Mouse (Mus musculus): ENCODE measurements around the gene Msl1. TPM values are rescaled to one million over a fixed set of nuclear protein-coding genes. Genes with fewer than 3 reads are reported as not detected.

Gene Msl1
- polyA plus RNA-seq, 1 experiment from 2014 or later: 28.0 TPM

DNA sequence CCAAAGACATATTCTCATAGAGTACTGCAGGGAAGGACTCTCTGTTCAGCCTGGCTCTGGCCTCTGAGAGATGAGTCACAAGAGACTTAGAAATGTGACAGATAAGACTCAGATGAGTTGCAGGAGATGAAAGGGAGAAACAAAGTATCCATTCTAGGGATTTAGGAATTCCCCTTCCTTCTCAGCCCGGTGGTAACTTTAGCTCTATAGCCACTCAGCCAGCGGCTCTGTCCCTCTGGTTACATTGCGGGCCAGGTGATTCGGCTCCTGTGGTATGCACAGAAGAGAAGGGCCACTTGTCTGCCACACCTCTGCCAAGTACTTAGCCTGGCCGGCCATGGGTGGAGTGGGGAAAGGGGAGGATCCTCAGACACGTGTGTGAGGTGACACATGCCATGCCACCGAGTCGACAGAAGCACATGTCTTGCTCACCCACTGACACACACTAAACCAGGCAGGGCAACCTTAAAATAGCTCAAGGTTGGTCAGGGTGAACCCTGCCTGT, 22.6 kb upstream of the Msl1 start:
- Histone ChIP-seq H3K27ac (ENCODE audit: low read depth, low read length) (no peak overlapping the region), H3K4me1 (replicated peaks; ENCODE audit: control insufficient read depth, insufficient read depth, low read length) (peaks cover 18% of the 10 kb centered on the region), H3K9ac (ENCODE audit: low read depth, low read length) (no peak overlapping the region), H3K4me3 (ENCODE audit: low read depth, low read length) (no peak overlapping the region), H3K9me3 (ENCODE audit: control insufficient read depth, low read length) (no peaks in the 10 kb centered on the region), H3K36me3 (ENCODE audit: control insufficient read depth, insufficient read depth, low read length) (no peaks in the 10 kb centered on the region), H3K27me3 (ENCODE audit: control insufficient read depth, insufficient read depth, low read length) (no peaks in the 10 kb centered on the region), H3K4me2 (replicated peaks; ENCODE audit: low read depth, low read length) (no peak overlapping the region)
- 79% methylated on average over 8 of the region's 8 CpGs for WGBS
- DNase-seq (ENCODE audit: low spot score) (no peak), ATAC-seq (ENCODE audit: low FRiP score) (no peak)

DNA sequence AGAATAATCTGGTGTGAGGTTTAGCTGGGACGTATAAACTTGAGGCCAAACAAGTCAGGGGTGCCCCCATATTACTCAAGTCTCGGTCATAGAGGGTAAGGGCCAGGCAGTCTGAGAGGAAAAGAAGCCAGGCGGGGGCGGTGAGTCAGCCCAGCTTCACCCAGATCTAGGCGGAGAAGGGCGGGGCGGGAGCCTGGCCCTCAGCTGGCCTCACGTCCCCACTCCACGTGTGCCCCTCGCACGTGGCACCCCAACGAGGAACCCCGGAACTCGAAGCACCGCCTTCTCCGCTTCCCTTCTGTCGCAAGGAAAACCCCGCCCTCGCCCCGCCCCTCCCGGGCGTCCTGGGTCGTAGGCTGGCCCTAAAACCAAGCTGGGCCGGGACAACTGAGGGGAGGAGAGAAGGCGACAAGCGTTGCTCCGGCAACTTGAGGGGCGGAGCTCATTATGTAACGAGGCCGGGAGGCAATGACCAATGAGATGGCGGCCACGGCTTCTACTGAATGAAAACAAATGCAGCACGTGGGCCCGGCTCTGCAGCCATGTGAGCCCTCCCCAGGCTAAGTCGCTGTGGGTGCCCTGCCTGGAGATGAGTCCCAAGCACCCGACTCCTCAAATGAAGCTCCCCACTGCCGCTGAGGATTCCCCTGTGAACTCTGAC, 21.6 kb upstream of the Msl1 start:
- 2% methylated on average over 37 of the region's 37 CpGs for WGBS
- H3K27me3 ChIP-seq (ENCODE audit: control insufficient read depth, insufficient read depth, low read length): no peaks in the 10 kb centered on the region
- no peaks in the 10 kb centered on the region for H3K9me3 ChIP-seq (ENCODE audit: control insufficient read depth, low read length)
- no peak overlapping the region for H3K9ac ChIP-seq (ENCODE audit: low read depth, low read length)
- H3K4me3 ChIP-seq (ENCODE audit: low read depth, low read length): peak overlapping the region; percentile 29
- ATAC-seq (ENCODE audit: low FRiP score) (peak; percentile 86), DNase-seq (ENCODE audit: low spot score) (peak; percentile 93)
- H3K36me3 ChIP-seq (ENCODE audit: control insufficient read depth, insufficient read depth, low read length): no peaks in the 10 kb centered on the region
- no peak overlapping the region for H3K27ac ChIP-seq (ENCODE audit: low read depth, low read length)
- H3K4me1 ChIP-seq (replicated peaks; ENCODE audit: control insufficient read depth, insufficient read depth, low read length): peaks cover 12% of the 10 kb centered on the region
- peak overlapping the region; percentile 63 for H3K4me2 ChIP-seq (replicated peaks; ENCODE audit: low read depth, low read length)

DNA sequence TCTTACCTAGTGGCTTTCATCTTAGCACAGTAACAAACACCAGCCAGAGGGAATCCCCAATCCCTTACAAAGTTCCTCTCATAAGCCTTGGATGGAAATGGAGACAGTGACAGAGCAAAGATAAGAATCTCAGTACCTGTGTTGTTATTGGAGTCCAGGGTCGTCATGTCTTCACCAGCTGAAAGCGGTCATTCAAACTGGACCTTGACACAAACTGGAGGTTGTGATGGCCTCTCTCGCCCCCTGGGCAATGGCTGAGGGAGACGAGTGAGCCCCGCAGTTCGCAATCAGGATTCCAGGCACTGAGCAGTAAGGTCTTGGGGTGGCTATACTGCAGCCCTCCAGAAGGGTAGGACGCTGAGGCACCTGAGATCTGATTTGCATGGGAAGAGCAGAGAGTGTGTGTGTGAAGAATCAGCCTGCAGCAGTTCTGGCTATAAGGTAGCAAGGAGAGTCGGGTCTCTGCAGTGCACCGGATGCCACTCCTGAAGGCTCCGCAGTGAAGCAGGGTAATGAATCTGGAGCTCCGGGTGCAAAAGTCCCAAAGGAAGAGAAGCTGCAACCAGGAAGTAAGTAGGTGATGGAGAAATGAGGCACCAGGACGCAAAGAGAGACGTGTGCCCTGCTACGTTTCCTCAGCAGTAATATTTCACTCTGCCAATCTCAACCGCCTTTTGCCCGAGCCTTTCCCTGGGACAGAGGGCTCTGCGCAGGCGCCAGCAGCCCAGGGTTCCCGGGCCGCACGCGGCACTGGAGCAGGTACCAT, 20.6 kb upstream of the Msl1 start, which contains the start of gene Nr1d1:
Nr1d1 (minus strand) TSS at position 752 of the 766 bp plus-strand sequence.
- Histone ChIP-seq H3K9me3 (ENCODE audit: control insufficient read depth, low read length) (no peaks in the 10 kb centered on the region), H3K4me3 (ENCODE audit: low read depth, low read length) (peak within 1 kb of the TSS; percentile 29), H3K27me3 (ENCODE audit: control insufficient read depth, insufficient read depth, low read length) (no peaks in the 10 kb centered on the region), H3K4me1 (replicated peaks; ENCODE audit: control insufficient read depth, insufficient read depth, low read length) (peaks cover 12% of the 10 kb centered on the region), H3K27ac (ENCODE audit: low read depth, low read length) (peak within 1 kb of the TSS; percentile 33; the same call in 1 of the 2 replicates), H3K9ac (ENCODE audit: low read depth, low read length) (peak within 1 kb of the TSS; percentile 44), H3K4me2 (replicated peaks; ENCODE audit: low read depth, low read length) (peak within 1 kb of the TSS; percentile 63), H3K36me3 (ENCODE audit: control insufficient read depth, insufficient read depth, low read length) (no peaks in the 10 kb centered on the region)
- DNase-seq (ENCODE audit: low spot score) (no peak), ATAC-seq (ENCODE audit: low FRiP score) (peak; percentile 77)
- WGBS: 1% methylated on average over 22 of the region's 22 CpGs

DNA sequence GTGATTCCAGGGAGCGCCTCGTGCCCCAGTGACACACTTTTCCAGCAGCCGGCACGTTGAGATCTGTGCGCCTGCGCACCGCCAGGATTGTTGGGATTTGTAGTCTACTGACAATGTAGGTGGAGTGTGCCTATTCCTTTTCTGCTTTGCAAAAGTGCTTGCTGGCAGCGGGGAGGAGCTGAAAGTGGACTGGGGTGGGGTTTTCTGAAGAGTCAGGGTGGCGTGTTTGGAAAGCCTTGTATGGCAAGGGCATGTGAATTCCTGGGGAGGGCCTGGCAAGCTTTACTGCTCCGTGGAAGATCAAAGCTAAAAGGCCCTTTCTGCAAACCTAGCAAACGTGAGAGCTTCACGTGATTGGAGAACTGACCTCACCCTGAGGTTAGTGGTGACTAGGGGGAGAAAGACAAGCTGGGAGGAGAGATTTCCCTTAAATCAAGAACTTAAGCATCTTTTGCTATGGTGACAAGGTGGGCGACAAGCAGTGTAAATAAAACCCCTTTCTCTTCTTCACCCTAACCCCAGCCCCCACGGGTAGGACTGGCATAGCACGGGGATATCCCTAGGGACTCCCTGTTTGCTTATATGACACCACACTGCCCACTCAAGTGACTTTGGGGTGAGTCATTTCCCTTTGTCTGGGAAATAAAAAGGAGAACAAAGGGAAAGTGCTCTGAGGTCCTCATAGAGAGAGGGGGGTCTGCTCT, 19.8 kb upstream of the Msl1 start:
- H3K4me2 ChIP-seq (replicated peaks; ENCODE audit: low read depth, low read length): peak overlapping the region; percentile 63
- H3K36me3 ChIP-seq (ENCODE audit: control insufficient read depth, insufficient read depth, low read length): no peaks in the 10 kb centered on the region
- no peaks in the 10 kb centered on the region for H3K9me3 ChIP-seq (ENCODE audit: control insufficient read depth, low read length)
- 0 out of 2 replicates have a peak overlapping the region, but pooled peaks have one; percentile 33 for H3K27ac ChIP-seq (ENCODE audit: low read depth, low read length)
- WGBS: 11% methylated on average over 15 of the region's 15 CpGs
- peaks cover 12% of the 10 kb centered on the region for H3K4me1 ChIP-seq (replicated peaks; ENCODE audit: control insufficient read depth, insufficient read depth, low read length)
- peak overlapping the region; percentile 32; the same call in 1 of the 2 replicates for H3K9ac ChIP-seq (ENCODE audit: low read depth, low read length)
- H3K27me3 ChIP-seq (ENCODE audit: control insufficient read depth, insufficient read depth, low read length): no peaks in the 10 kb centered on the region
- peak overlapping the region; percentile 22 for H3K4me3 ChIP-seq (ENCODE audit: low read depth, low read length)
- ATAC-seq (ENCODE audit: low FRiP score) (no peak; the same call in 1 of the 2 replicates), DNase-seq (ENCODE audit: low spot score) (peak; percentile 93)

DNA sequence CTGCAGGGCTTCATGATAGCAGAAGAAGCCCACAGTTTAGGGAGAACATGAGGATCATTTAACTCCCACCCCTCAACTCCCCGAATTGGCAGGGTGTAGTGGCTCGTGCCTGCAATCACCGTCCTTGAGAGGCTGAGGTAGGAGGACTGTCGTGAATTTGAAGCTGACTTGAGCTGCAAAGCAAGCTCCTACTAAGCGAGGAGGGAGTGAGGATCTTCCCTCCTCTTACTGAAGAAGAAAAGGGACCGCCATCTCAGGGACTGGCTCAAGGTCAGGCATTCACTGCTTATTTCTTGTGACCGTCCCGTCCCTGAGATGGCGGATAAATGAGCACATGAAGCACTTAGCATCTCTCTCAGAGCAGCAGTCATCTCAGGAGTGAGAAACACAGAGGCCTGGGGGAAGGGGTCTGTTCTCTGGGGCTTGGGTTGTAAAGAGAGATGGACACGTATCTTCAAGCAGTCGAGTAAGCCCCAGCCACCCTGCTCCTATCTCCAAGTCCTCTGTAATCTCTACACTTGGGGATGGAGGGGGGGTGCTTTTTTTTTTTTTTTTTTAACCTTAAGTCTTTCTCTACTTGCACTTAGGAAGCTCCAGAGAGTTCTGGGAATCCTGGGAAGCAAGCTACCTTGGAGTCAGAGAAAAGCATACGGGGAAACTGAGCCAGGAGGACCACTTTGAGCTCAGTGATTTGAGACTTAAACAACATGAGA, 19.1 kb upstream of the Msl1 start:
- no peaks in the 10 kb centered on the region for H3K36me3 ChIP-seq (ENCODE audit: control insufficient read depth, insufficient read depth, low read length)
- H3K9ac ChIP-seq (ENCODE audit: low read depth, low read length): peak overlapping the region; percentile 32; the same call in 1 of the 2 replicates
- no peaks in the 10 kb centered on the region for H3K9me3 ChIP-seq (ENCODE audit: control insufficient read depth, low read length)
- H3K27ac ChIP-seq (ENCODE audit: low read depth, low read length): peak overlapping the region; percentile 33; the same call in 1 of the 2 replicates
- peaks cover 12% of the 10 kb centered on the region for H3K4me1 ChIP-seq (replicated peaks; ENCODE audit: control insufficient read depth, insufficient read depth, low read length)
- 57% methylated on average over 12 of the region's 12 CpGs for WGBS
- no peak for ATAC-seq (ENCODE audit: low FRiP score)
- no peaks in the 10 kb centered on the region for H3K27me3 ChIP-seq (ENCODE audit: control insufficient read depth, insufficient read depth, low read length)
- H3K4me2 ChIP-seq (replicated peaks; ENCODE audit: low read depth, low read length): peak overlapping the region; percentile 12; the same call in 1 of the 2 replicates
- no peak overlapping the region for H3K4me3 ChIP-seq (ENCODE audit: low read depth, low read length)
- no peak for DNase-seq (ENCODE audit: low spot score)

DNA sequence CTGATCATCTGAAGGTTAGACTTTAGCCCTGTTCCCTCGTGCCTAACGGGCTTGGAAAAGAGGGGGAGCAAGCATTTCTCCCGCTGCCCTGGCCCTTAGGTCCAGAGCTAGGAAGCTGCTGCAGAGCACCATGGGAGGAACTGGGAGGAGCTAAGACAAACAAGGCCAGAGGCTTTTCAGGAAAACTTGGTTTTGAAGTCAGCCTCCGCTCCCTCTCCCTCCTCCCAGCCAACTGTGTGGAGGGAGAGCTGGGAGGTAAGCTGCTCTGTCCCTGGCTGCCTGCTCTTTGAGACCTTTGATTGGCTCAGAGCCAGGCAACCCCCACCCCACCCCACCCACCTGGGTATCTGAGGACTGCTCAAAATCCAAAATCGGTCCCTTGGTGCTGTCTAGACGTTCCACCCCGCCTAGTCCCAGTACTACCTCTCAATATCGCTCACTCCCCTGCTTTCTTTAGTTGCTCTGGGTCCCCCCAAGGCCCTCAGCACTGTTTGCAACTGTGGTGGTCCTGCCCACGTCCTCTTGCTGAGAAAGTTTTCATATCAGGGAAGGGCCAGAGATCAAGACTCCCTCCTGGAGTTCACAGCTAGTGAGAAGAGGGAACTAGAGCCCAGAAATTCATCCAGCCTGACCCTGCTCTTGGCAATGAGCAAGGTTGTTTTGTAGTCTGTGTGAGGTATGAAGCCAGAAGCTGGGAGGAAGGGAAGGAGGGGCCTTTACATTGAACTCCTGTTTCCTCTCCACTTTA, 18.3 kb upstream of the Msl1 start:
- H3K9me3 ChIP-seq (ENCODE audit: control insufficient read depth, low read length): no peaks in the 10 kb centered on the region
- peak; percentile 45 for DNase-seq (ENCODE audit: low spot score)
- no peak overlapping the region for H3K4me2 ChIP-seq (replicated peaks; ENCODE audit: low read depth, low read length)
- H3K4me3 ChIP-seq (ENCODE audit: low read depth, low read length): no peak overlapping the region
- no peaks in the 10 kb centered on the region for H3K27me3 ChIP-seq (ENCODE audit: control insufficient read depth, insufficient read depth, low read length)
- no peak for ATAC-seq (ENCODE audit: low FRiP score)
- peak overlapping the region; percentile 43; the same call in 1 of the 2 replicates for H3K27ac ChIP-seq (ENCODE audit: low read depth, low read length)
- WGBS: 9% methylated on average over 9 of the region's 9 CpGs
- no peaks in the 10 kb centered on the region for H3K36me3 ChIP-seq (ENCODE audit: control insufficient read depth, insufficient read depth, low read length)
- H3K9ac ChIP-seq (ENCODE audit: low read depth, low read length): no peak overlapping the region
- H3K4me1 ChIP-seq (replicated peaks; ENCODE audit: control insufficient read depth, insufficient read depth, low read length): peaks cover 16% of the 10 kb centered on the region

DNA sequence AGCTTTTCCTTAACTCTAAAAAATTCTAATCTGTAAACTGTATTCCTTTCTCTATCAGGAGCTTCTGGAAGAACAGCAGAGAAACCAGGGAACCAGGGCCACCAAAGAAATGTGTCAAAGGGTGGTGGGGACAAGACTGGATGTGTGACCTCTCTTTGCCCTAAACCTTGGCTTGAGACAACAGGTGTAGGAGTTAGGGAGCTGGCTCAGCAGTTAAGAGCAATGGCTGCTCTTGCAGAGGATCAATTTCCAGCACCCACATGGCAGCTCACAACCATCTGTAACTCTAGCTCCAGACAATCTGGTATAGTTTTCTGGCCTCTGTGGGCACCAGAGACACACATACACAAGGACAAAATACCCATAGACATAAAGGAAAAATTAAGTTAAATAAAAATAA, 17.4 kb upstream of the Msl1 start:
- no peak overlapping the region for H3K4me2 ChIP-seq (replicated peaks; ENCODE audit: low read depth, low read length)
- H3K36me3 ChIP-seq (ENCODE audit: control insufficient read depth, insufficient read depth, low read length): no peaks in the 10 kb centered on the region
- no peak overlapping the region for H3K9ac ChIP-seq (ENCODE audit: low read depth, low read length)
- DNase-seq (ENCODE audit: low spot score) (no peak), ATAC-seq (ENCODE audit: low FRiP score) (no peak)
- no peak overlapping the region for H3K27ac ChIP-seq (ENCODE audit: low read depth, low read length)
- no peak overlapping the region for H3K4me3 ChIP-seq (ENCODE audit: low read depth, low read length)
- H3K27me3 ChIP-seq (ENCODE audit: control insufficient read depth, insufficient read depth, low read length): no peaks in the 10 kb centered on the region
- H3K4me1 ChIP-seq (replicated peaks; ENCODE audit: control insufficient read depth, insufficient read depth, low read length): peaks cover 25% of the 10 kb centered on the region
- H3K9me3 ChIP-seq (ENCODE audit: control insufficient read depth, low read length): no peaks in the 10 kb centered on the region

All from hindbrain, embryonic 11.5 days (tissue).